Mouse (Mus musculus) myocyte (in vitro differentiated cells): Measurements from ENCODE around the gene Spem2. TPM values are rescaled to one million over a fixed set of nuclear protein-coding genes. Genes with fewer than 3 reads are reported as not detected.

Source experiments
- H3K27me3 ChIP-seq: one replicate; pipeline ENCODE4 v1.6.1; 2011; ENCODE audit not compliant: control insufficient read depth, insufficient read depth, insufficient read length
- H3K36me3 ChIP-seq: one replicate; pipeline ENCODE4 v1.6.1; 2011; ENCODE audit not compliant: control insufficient read depth, insufficient read depth
- H3K4me2 ChIP-seq: one replicate; pipeline ENCODE4 v1.6.1; 2011; ENCODE audit warnings: low read depth, control low read depth
- H3K4me3 ChIP-seq: one replicate; pipeline ENCODE4 v1.5.1; 2011; ENCODE audit warnings: mild to moderate bottlenecking, control low read depth, moderate library complexity
- H3K79me2 ChIP-seq: one replicate; pipeline ENCODE4 v1.6.1; 2011; ENCODE audit not compliant: control insufficient read depth, insufficient read depth
- H3ac ChIP-seq: one replicate; pipeline ENCODE4 v1.6.1; 2011; ENCODE audit not compliant: control insufficient read depth, insufficient read length
- CEBPB ChIP-seq: IDR thresholded peaks from 2 replicates; pipeline ENCODE4 v1.6.1; 2011; ENCODE audit warnings: mild to moderate bottlenecking, moderate library complexity; ENCODE audit not compliant: poor library complexity, insufficient read depth, severe bottlenecking
- E2F4 ChIP-seq: IDR thresholded peaks from one replicate; pipeline ENCODE4 v1.6.1; 2011; ENCODE audit warnings: mild to moderate bottlenecking, control low read depth, moderate library complexity; ENCODE audit not compliant: insufficient read depth
- MAX ChIP-seq: IDR thresholded peaks from one replicate; pipeline ENCODE4 v1.6.1; 2011; ENCODE audit warnings: low read depth, mild to moderate bottlenecking, control low read depth
- MYOD1 ChIP-seq, 3 experiments: IDR thresholded peaks; one replicate each; pipeline ENCODE4 v1.6.1; 2011; ENCODE audit warnings: control low read depth in 2 of 3, low read depth in 2 of 3, mild to moderate bottlenecking in 2 of 3, moderate library complexity in 1 of 3; ENCODE audit not compliant: insufficient read length in 2 of 3, control insufficient read depth in 1 of 3
- MYOG ChIP-seq, 3 experiments: IDR thresholded peaks; one replicate each; pipeline ENCODE4 v1.6.1; 2011; ENCODE audit warnings: control low read depth in 2 of 3, low read depth in 2 of 3, mild to moderate bottlenecking in 2 of 3; ENCODE audit not compliant: insufficient read length in 2 of 3, control insufficient read depth in 1 of 3, insufficient read depth in 1 of 3
- POLR2A ChIP-seq: IDR thresholded peaks from one replicate; pipeline ENCODE4 v1.6.1; 2011; ENCODE audit warnings: low read depth, mild to moderate bottlenecking, control low read depth, moderate library complexity; ENCODE audit not compliant: insufficient read length
- POLR2AphosphoS2 ChIP-seq: IDR thresholded peaks from one replicate; pipeline ENCODE4 v1.6.1; 2011; ENCODE audit warnings: low read depth, control low read depth; ENCODE audit not compliant: insufficient read length
- REST ChIP-seq: IDR thresholded peaks from one replicate; pipeline ENCODE4 v1.6.1; 2011; ENCODE audit warnings: mild to moderate bottlenecking, control low read depth, moderate library complexity; ENCODE audit not compliant: insufficient read depth, insufficient read length
- SRF ChIP-seq: IDR thresholded peaks from one replicate; pipeline ENCODE4 v1.6.1; 2011; ENCODE audit warnings: low read depth; ENCODE audit not compliant: control insufficient read depth, insufficient read length
- TCF12 ChIP-seq: IDR thresholded peaks from one replicate; pipeline ENCODE4 v1.6.1; 2011; ENCODE audit warnings: mild to moderate bottlenecking, control low read depth; ENCODE audit not compliant: poor library complexity, insufficient read depth, severe bottlenecking
- TCF3 ChIP-seq: IDR thresholded peaks from one replicate; pipeline ENCODE4 v1.6.1; 2011; ENCODE audit warnings: low read depth, control low read depth; ENCODE audit not compliant: insufficient read length
- USF1 ChIP-seq: IDR thresholded peaks from one replicate; pipeline ENCODE4 v1.6.1; 2011; ENCODE audit warnings: low read depth, mild to moderate bottlenecking, control low read depth, moderate library complexity
- polyA plus RNA-seq: library from polyadenylated mRNA; unstranded; fragments of >200 nt; fragmentation: generic; extraction: Trizol; gene quantifications from one replicate; pipeline ENCODE4 v1.2.1, GENCODE M21; 2012; ENCODE audit warnings: missing spikeins

The Spem2 gene
- polyA plus RNA-seq, 1 experiment = not detected

DNA sequence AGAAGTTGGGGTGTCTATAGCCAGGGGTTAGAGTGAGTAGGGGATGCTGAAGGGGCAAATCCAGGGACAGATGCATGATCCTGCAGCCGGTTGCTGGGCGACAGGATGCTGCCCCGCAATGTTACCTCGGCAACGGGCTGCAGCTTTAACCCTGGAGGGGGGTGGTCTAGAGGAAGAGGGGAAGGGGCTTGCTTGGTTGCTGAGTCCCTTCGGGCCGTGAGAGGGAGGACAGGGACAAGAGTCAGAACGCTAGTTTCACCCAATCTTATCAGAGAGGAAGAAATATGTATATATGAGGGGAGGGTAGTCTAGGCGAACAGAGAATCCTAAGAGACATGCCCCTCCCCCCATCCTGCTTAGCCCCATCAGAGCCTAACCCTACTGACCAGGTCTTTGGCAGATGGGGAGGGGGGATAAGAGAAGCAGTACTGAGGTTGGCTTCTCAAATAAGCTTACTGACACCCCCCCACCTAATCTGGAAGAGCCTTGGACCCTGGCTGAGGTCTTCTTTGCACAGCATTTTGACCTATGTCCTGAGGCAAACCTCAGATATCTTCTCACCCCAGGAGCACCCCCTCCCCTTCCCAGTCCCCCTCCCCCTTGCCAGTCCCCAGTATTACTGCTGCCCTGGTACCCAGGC lies 17.2 kb upstream of the Spem2 start:
- Histone ChIP-seq H3K4me3 (no peak overlapping the region), H3ac (no peak overlapping the region), H3K36me3 (no peaks in the 10 kb centered on the region), H3K27me3 (no peaks in the 10 kb centered on the region), H3K4me2 (no peak overlapping the region), H3K79me2 (no peaks in the 10 kb centered on the region)
- no peak for TF ChIP-seq TCF12

GRCm38 (mm10) chr11:69834001-69834549 lies 15.8 kb upstream of the Spem2 start:
- no peak overlapping the region for H3K4me3 ChIP-seq
- H3K36me3 ChIP-seq = no peaks in the 10 kb centered on the region
- no peak overlapping the region for H3K4me2 ChIP-seq
- no peaks in the 10 kb centered on the region for H3K27me3 ChIP-seq
- TF ChIP-seq CEBPB (no peak), REST (no peak), E2F4 (no peak), MYOD1 (IDR thresholded peaks at IDR 0.05; ENCODE audit: control insufficient read depth in 1 of 3, insufficient read length in 2 of 3, low read depth in 2 of 3) (no peak), POLR2A (no peak), USF1 (no peak), MYOG (IDR thresholded peaks at IDR 0.05; ENCODE audit: control insufficient read depth in 1 of 3, insufficient read depth in 1 of 3, insufficient read length in 2 of 3, low read depth in 2 of 3) (no peak), SRF (no peak), POLR2AphosphoS2 (no peak), TCF3 (no peak), TCF12 (no peak), MAX (no peak)
- H3K79me2 ChIP-seq = no peaks in the 10 kb centered on the region
- H3ac ChIP-seq = no peak overlapping the region

- H3K79me2 ChIP-seq = no peaks in the 10 kb centered on the region
- no peaks in the 10 kb centered on the region for H3K36me3 ChIP-seq
- H3K27me3 ChIP-seq = no peaks in the 10 kb centered on the region
- H3K4me3 ChIP-seq = no peak overlapping the region
- TF ChIP-seq POLR2A = no peak
- no peak for TF ChIP-seq USF1
- TF ChIP-seq E2F4 = no peak
- TF ChIP-seq SRF = no peak
- no peak for TF ChIP-seq MYOG (IDR thresholded peaks at IDR 0.05; ENCODE audit: control insufficient read depth in 1 of 3, insufficient read depth in 1 of 3, insufficient read length in 2 of 3, low read depth in 2 of 3)
- no peak for TF ChIP-seq TCF3
- no peak for TF ChIP-seq CEBPB
- TF ChIP-seq REST = no peak
- no peak overlapping the region for H3K4me2 ChIP-seq
- H3ac ChIP-seq = no peak overlapping the region
Observed at GRCm38 (mm10) chr11:69833554-69833953, 15.3 kb upstream of the Spem2 start.

- Histone ChIP-seq H3K27me3 (no peaks in the 10 kb centered on the region), H3K4me3 (no peak overlapping the region), H3ac (no peak overlapping the region), H3K4me2 (no peak overlapping the region), H3K79me2 (no peaks in the 10 kb centered on the region), H3K36me3 (no peaks in the 10 kb centered on the region)
- TF ChIP-seq TCF12 (no peak), USF1 (no peak), MAX (no peak), TCF3 (no peak), SRF (no peak), POLR2AphosphoS2 (no peak), REST (no peak)
Observed at GRCm38 (mm10) chr11:69828832-69829231, 10.6 kb upstream of the Spem2 start.

GRCm38 (mm10) chr11:69823456-69823855 lies 5.2 kb upstream of the Spem2 start:
- Histone ChIP-seq H3K27me3 (no peaks in the 10 kb centered on the region), H3ac (no peak overlapping the region), H3K4me2 (no peak overlapping the region), H3K79me2 (no peaks in the 10 kb centered on the region), H3K4me3 (no peak overlapping the region), H3K36me3 (no peaks in the 10 kb centered on the region)
- no peak for TF ChIP-seq POLR2AphosphoS2
- TF ChIP-seq MYOG (IDR thresholded peaks at IDR 0.05; ENCODE audit: control insufficient read depth in 1 of 3, insufficient read depth in 1 of 3, insufficient read length in 2 of 3, low read depth in 2 of 3) = no peak
- no peak for TF ChIP-seq USF1
- TF ChIP-seq MYOD1 (IDR thresholded peaks at IDR 0.05; ENCODE audit: control insufficient read depth in 1 of 3, insufficient read length in 2 of 3, low read depth in 2 of 3) = no peak
- TF ChIP-seq POLR2A = no peak
- TF ChIP-seq SRF = no peak
- TF ChIP-seq TCF12 = no peak
- TF ChIP-seq E2F4 = no peak
- TF ChIP-seq TCF3 = no peak
- TF ChIP-seq REST = no peak
- no peak for TF ChIP-seq CEBPB
- TF ChIP-seq MAX = no peak
